Mouse (Mus musculus): Measurements from ENCODE around the gene Unc13a. TPM values are rescaled to one million over a fixed set of nuclear protein-coding genes. Genes with fewer than 3 reads are reported as not detected.
A peak's percentile ranks its signal among the peaks of the same experiment; 100 is the strongest.

Gene Unc13a
- polyA plus RNA-seq, 1 experiment from 2014 or later = 0.50 TPM

GRCm38 (mm10) chr8:71645510-71645909 is 26.0 kb downstream of the Unc13a start:
- Histone ChIP-seq H3K4me2 (ENCODE audit: low read length) (no peak overlapping the region), H3K9ac (ENCODE audit: low read depth, low read length) (no peak overlapping the region), H3K9me3 (replicated peaks; ENCODE audit: low read length) (no peaks in the 10 kb centered on the region), H3K4me3 (replicated peaks; ENCODE audit: low read depth, low read length) (no peak overlapping the region), H3K4me1 (replicated peaks; ENCODE audit: insufficient read depth, low read length) (no peaks in the 10 kb centered on the region), H3K27ac (no peak overlapping the region), H3K36me3 (ENCODE audit: insufficient read depth, low read length) (no peaks in the 10 kb centered on the region), H3K27me3 (ENCODE audit: insufficient read depth, low read length) (no peaks in the 10 kb centered on the region)
- WGBS = 83% methylated on average over 9 of the region's 9 CpGs
- ATAC-seq (replicated peaks; ENCODE audit: low FRiP score, low read depth) = no peak
- TF ChIP-seq CTCF (IDR thresholded peaks at IDR 0.05; ENCODE audit: low read depth) = no peak
- no peak for DNase-seq (ENCODE audit: low spot score)

GRCm38 (mm10) chr8:71639318-71639717 is 32.2 kb downstream of the Unc13a start:
- Histone ChIP-seq H3K4me1 (replicated peaks; ENCODE audit: insufficient read depth, low read length) (0 out of 2 replicates have a peak, but pooled peaks cover 3% of the 10 kb centered on the region), H3K4me3 (replicated peaks; ENCODE audit: low read depth, low read length) (no peak overlapping the region), H3K36me3 (ENCODE audit: insufficient read depth, low read length) (no peaks in the 10 kb centered on the region), H3K9ac (ENCODE audit: low read depth, low read length) (no peak overlapping the region), H3K9me3 (replicated peaks; ENCODE audit: low read length) (no peaks in the 10 kb centered on the region), H3K4me2 (ENCODE audit: low read length) (no peak overlapping the region), H3K27me3 (ENCODE audit: insufficient read depth, low read length) (no peaks in the 10 kb centered on the region), H3K27ac (no peak overlapping the region)
- DNase-seq (ENCODE audit: low spot score) (no peak), ATAC-seq (replicated peaks; ENCODE audit: low FRiP score, low read depth) (no peak)
- 90% methylated on average over 4 of the region's 4 CpGs for WGBS
- TF ChIP-seq CTCF (IDR thresholded peaks at IDR 0.05; ENCODE audit: low read depth) = no peak

GRCm38 (mm10) chr8:71638321-71638720 is 33.2 kb downstream of the Unc13a start:
- WGBS = 69% methylated on average over 6 of the region's 6 CpGs
- H3K9ac ChIP-seq (ENCODE audit: low read depth, low read length) = no peak overlapping the region
- no peaks in the 10 kb centered on the region for H3K27me3 ChIP-seq (ENCODE audit: insufficient read depth, low read length)
- 0 out of 2 replicates have a peak, but pooled peaks cover 5% of the 10 kb centered on the region for H3K4me1 ChIP-seq (replicated peaks; ENCODE audit: insufficient read depth, low read length)
- H3K9me3 ChIP-seq (replicated peaks; ENCODE audit: low read length) = no peaks in the 10 kb centered on the region
- DNase-seq (ENCODE audit: low spot score) (no peak), ATAC-seq (replicated peaks; ENCODE audit: low FRiP score, low read depth) (no peak)
- no peaks in the 10 kb centered on the region for H3K36me3 ChIP-seq (ENCODE audit: insufficient read depth, low read length)
- H3K4me3 ChIP-seq (replicated peaks; ENCODE audit: low read depth, low read length) = no peak overlapping the region
- TF ChIP-seq CTCF (IDR thresholded peaks at IDR 0.05; ENCODE audit: low read depth) = no peak
- H3K4me2 ChIP-seq (ENCODE audit: low read length) = no peak overlapping the region
- H3K27ac ChIP-seq = no peak overlapping the region

GRCm38 (mm10) chr8:71637149-71638095 is 34.1 kb downstream of the Unc13a start:
- DNase-seq (ENCODE audit: low spot score) = no peak
- 70% methylated on average over 8 of the region's 8 CpGs for WGBS
- Histone ChIP-seq H3K27me3 (ENCODE audit: insufficient read depth, low read length) (no peaks in the 10 kb centered on the region), H3K4me2 (ENCODE audit: low read length) (no peak overlapping the region), H3K36me3 (ENCODE audit: insufficient read depth, low read length) (no peaks in the 10 kb centered on the region), H3K9me3 (replicated peaks; ENCODE audit: low read length) (no peaks in the 10 kb centered on the region), H3K9ac (ENCODE audit: low read depth, low read length) (no peak overlapping the region), H3K27ac (no peak overlapping the region), H3K4me3 (replicated peaks; ENCODE audit: low read depth, low read length) (no peak overlapping the region), H3K4me1 (replicated peaks; ENCODE audit: insufficient read depth, low read length) (0 out of 2 replicates have a peak, but pooled peaks cover 5% of the 10 kb centered on the region)
- no peak for TF ChIP-seq CTCF (IDR thresholded peaks at IDR 0.05; ENCODE audit: low read depth)
- ATAC-seq (replicated peaks; ENCODE audit: low FRiP score, low read depth) = no peak

- H3K36me3 ChIP-seq (ENCODE audit: insufficient read depth, low read length) = no peaks in the 10 kb centered on the region
- H3K9me3 ChIP-seq (replicated peaks; ENCODE audit: low read length) = no peaks in the 10 kb centered on the region
- peak overlapping the region; percentile 31 for H3K4me2 ChIP-seq (ENCODE audit: low read length)
- peak; percentile 61 for DNase-seq (ENCODE audit: low spot score)
- no peak for ATAC-seq (replicated peaks; ENCODE audit: low FRiP score, low read depth)
- peaks cover 12% of the 10 kb centered on the region; the same call in 1 of the 2 replicates for H3K4me1 ChIP-seq (replicated peaks; ENCODE audit: insufficient read depth, low read length)
- no peaks in the 10 kb centered on the region for H3K27me3 ChIP-seq (ENCODE audit: insufficient read depth, low read length)
- H3K27ac ChIP-seq = no peak overlapping the region
- 3% methylated on average over 26 of the region's 26 CpGs for WGBS
- no peak overlapping the region for H3K9ac ChIP-seq (ENCODE audit: low read depth, low read length)
- TF ChIP-seq CTCF (IDR thresholded peaks at IDR 0.05; ENCODE audit: low read depth) = no peak
- H3K4me3 ChIP-seq (replicated peaks; ENCODE audit: low read depth, low read length) = 0 out of 2 replicates have a peak overlapping the region, but pooled peaks have one; percentile 1
These were observed 37.4 kb downstream of the Unc13a start for GRCm38 (mm10) chr8:71633981-71634667.

GRCm38 (mm10) chr8:71633164-71633563 is 38.4 kb downstream of the Unc13a start:
- DNase-seq (ENCODE audit: low spot score) (peak; percentile 32), ATAC-seq (replicated peaks; ENCODE audit: low FRiP score, low read depth) (no peak)
- H3K9ac ChIP-seq (ENCODE audit: low read depth, low read length) = no peak overlapping the region
- H3K4me2 ChIP-seq (ENCODE audit: low read length) = no peak overlapping the region; the same call in 1 of the 2 replicates
- no peak overlapping the region for H3K4me3 ChIP-seq (replicated peaks; ENCODE audit: low read depth, low read length)
- 12% methylated on average over 13 of the region's 22 CpGs for WGBS
- H3K4me1 ChIP-seq (replicated peaks; ENCODE audit: insufficient read depth, low read length) = peaks cover 22% of the 10 kb centered on the region
- H3K9me3 ChIP-seq (replicated peaks; ENCODE audit: low read length) = no peaks in the 10 kb centered on the region
- H3K27ac ChIP-seq = no peak overlapping the region
- no peaks in the 10 kb centered on the region for H3K36me3 ChIP-seq (ENCODE audit: insufficient read depth, low read length)
- H3K27me3 ChIP-seq (ENCODE audit: insufficient read depth, low read length) = no peaks in the 10 kb centered on the region
- peak; percentile 56 for TF ChIP-seq CTCF (IDR thresholded peaks at IDR 0.05; ENCODE audit: low read depth)

All from kidney, postnatal 0 days (tissue).